Mouse (Mus musculus): ENCODE results near the gene Sult1e1. TPM values are rescaled to one million over a fixed set of nuclear protein-coding genes. Genes with fewer than 3 reads are reported as not detected.

Gene Sult1e1
- polyA plus RNA-seq, 3 experiments from 2014 or later: not detected

Other genes starting within 250 kb of the Sult1e1 start
- gene Ugt2b38, start 167.4 kb downstream of the Sult1e1 start, polyA plus RNA-seq (2017; shearing (Covaris generic)): not detected
- gene Ugt2a2, start 109.3 kb downstream of the Sult1e1 start, polyA plus RNA-seq (2017; shearing (Covaris generic)): not detected
- not detected for gene Gm43638, start 104.8 kb downstream of the Sult1e1 start, polyA plus RNA-seq (2017; shearing (Covaris generic))
- gene Ugt2a1, start 100.7 kb downstream of the Sult1e1 start, polyA plus RNA-seq (2017; shearing (Covaris generic)): not detected
- not detected for gene Sult1b1, start 53.4 kb downstream of the Sult1e1 start, polyA plus RNA-seq (2017; shearing (Covaris generic))
- gene Sult1d1, start 22.6 kb downstream of the Sult1e1 start, polyA plus RNA-seq (2017; shearing (Covaris generic)): under 1 TPM in 1 of 3 experiments, not detected in 2; 0.19 TPM
- gene Csn1s1, start 74.6 kb upstream of the Sult1e1 start, polyA plus RNA-seq (2017; shearing (Covaris generic)): not detected
- not detected for gene Csn2, start 108.0 kb upstream of the Sult1e1 start, polyA plus RNA-seq (2017; shearing (Covaris generic))
- not detected for gene Csn1s2a, start 183.0 kb upstream of the Sult1e1 start, polyA plus RNA-seq (2017; shearing (Covaris generic))
- gene Csn1s2b, start 216.5 kb upstream of the Sult1e1 start, polyA plus RNA-seq (2017; shearing (Covaris generic)): under 1 TPM in 1 of 3 experiments, not detected in 2; 0.43 TPM
- not detected for gene Prr27, start 234.1 kb upstream of the Sult1e1 start, polyA plus RNA-seq (2017; shearing (Covaris generic))